14 mouse cellular contexts compared by ENCODE assay signal in the genomic region with DNA sequence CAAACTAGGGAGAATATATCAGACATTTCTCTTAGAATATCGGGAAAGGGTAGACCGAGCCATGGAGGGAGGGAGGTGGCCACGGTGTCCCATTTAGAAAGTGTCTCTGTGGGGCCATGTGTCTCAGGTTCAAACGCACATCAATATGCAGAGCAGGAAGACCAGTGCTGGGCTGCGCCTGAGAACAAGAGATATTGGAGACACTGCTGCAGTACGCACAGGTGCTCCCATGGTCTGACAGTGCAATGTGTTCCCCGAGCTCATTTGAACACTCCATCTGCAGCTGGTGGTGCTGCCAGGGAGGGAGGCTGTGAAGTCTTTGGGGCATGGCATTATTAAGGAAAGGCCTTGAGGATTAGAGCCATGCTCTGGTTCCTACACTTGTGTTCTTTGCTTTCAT.
DNase-seq lines count a peak whose midpoint lies in the region; ATAC-seq lines count a peak whose summit lies in the region.
"Had no signal": no experiment of that assay in that cellular context is flagged by ENCODE, and none has a peak within 500 bp of the region (broad histone marks: within the 10 kb centered on the region; RNA-seq: fewer than 3 reads in every experiment).

No protein-coding gene starts in this region.

- DNase-seq in kidney, adult 11 months, result no peak
- no peak for DNase-seq in hindbrain, embryonic 14.5 days (ENCODE audit: low spot score)
- DNase-seq in thymus, postnatal 4 days, result peak; percentile 65
- DNase-seq in MN1 (ENCODE audit: low spot score), result no peak
- DNase-seq: adrenal gland, postnatal 14 days; cerebellum, postnatal 10 days; heart, postnatal 36 days; liver; right cerebral cortex, postnatal 14 days had no signal

- no peak for ATAC-seq in kidney, embryonic 15.5 days (replicated peaks; ENCODE audit: low FRiP score)
- ATAC-seq in hindbrain, embryonic 14.5 days (ENCODE audit: low FRiP score), result no peak
- peak; percentile 44; the same call in 1 of the 2 replicates for ATAC-seq in neural tube, embryonic 13.5 days (ENCODE audit: low read depth)
- no peak for ATAC-seq in intestine, embryonic 16.5 days

- WGBS in kidney, embryonic 15.5 days, result 79% methylated on average over 7 of the region's 7 CpGs
- WGBS in hindbrain, embryonic 14.5 days, result 57% methylated on average over 7 of the region's 7 CpGs
- 49% methylated on average over 7 of the region's 7 CpGs for WGBS in neural tube, embryonic 13.5 days
- WGBS in intestine, embryonic 16.5 days, result 85% methylated on average over 7 of the region's 7 CpGs

- H3K4me2 ChIP-seq in kidney, embryonic 15.5 days, result no peak overlapping the region
- H3K4me2 ChIP-seq in hindbrain, embryonic 14.5 days (replicated peaks), result no peak overlapping the region
- H3K4me2 ChIP-seq in neural tube, embryonic 13.5 days, result no peak overlapping the region; the same call in 1 of the 2 replicates
- no peak overlapping the region for H3K4me2 ChIP-seq in intestine, embryonic 16.5 days (ENCODE audit: low read depth, low read length)

- no peaks in the 10 kb centered on the region for H3K36me3 ChIP-seq in kidney, embryonic 15.5 days
- no peaks in the 10 kb centered on the region for H3K36me3 ChIP-seq in hindbrain, embryonic 14.5 days (replicated peaks; ENCODE audit: control insufficient read depth, insufficient read depth)
- H3K36me3 ChIP-seq in neural tube, embryonic 13.5 days, result no peaks in the 10 kb centered on the region
- H3K36me3 ChIP-seq in intestine, embryonic 16.5 days (ENCODE audit: control insufficient read depth, insufficient read depth, low read length), result no peaks in the 10 kb centered on the region
- H3K36me3 ChIP-seq: G1E had no signal

- H3K27ac ChIP-seq in kidney, embryonic 15.5 days, result 0 out of 2 replicates have a peak overlapping the region, but pooled peaks have one; percentile 8
- H3K27ac ChIP-seq in hindbrain, embryonic 14.5 days, result peak overlapping the region; percentile 84
- H3K27ac ChIP-seq in neural tube, embryonic 13.5 days (replicated peaks), result peak overlapping the region; percentile 84
- no peak overlapping the region for H3K27ac ChIP-seq in intestine, embryonic 16.5 days (ENCODE audit: low read length)

- no peaks in the 10 kb centered on the region for H3K27me3 ChIP-seq in kidney, embryonic 15.5 days
- H3K27me3 ChIP-seq in hindbrain, embryonic 14.5 days (ENCODE audit: control insufficient read depth, insufficient read depth, low read length), result no peaks in the 10 kb centered on the region
- H3K27me3 ChIP-seq in neural tube, embryonic 13.5 days, result no peaks in the 10 kb centered on the region
- no peaks in the 10 kb centered on the region for H3K27me3 ChIP-seq in intestine, embryonic 16.5 days (replicated peaks; ENCODE audit: control insufficient read depth, insufficient read depth, low read length)
- H3K27me3 ChIP-seq: megakaryocyte, embryonic 14.5 days had no signal

- H3K4me3 ChIP-seq in kidney, embryonic 15.5 days (replicated peaks), result no peak overlapping the region
- H3K4me3 ChIP-seq in hindbrain, embryonic 14.5 days (replicated peaks; ENCODE audit: low read length), result no peak overlapping the region
- no peak overlapping the region for H3K4me3 ChIP-seq in neural tube, embryonic 13.5 days
- H3K4me3 ChIP-seq in intestine, embryonic 16.5 days (ENCODE audit: low read length), result no peak overlapping the region
- H3K4me3 ChIP-seq: megakaryocyte, embryonic 14.5 days had no signal

- H3K9ac ChIP-seq in kidney, embryonic 15.5 days, result no peak overlapping the region
- no peak overlapping the region; the same call in 1 of the 2 replicates for H3K9ac ChIP-seq in hindbrain, embryonic 14.5 days
- H3K9ac ChIP-seq in neural tube, embryonic 13.5 days, result 0 out of 2 replicates have a peak overlapping the region, but pooled peaks have one; percentile 13
- H3K9ac ChIP-seq in intestine, embryonic 16.5 days (ENCODE audit: low read depth, low read length), result no peak overlapping the region

- H3K4me1 ChIP-seq in kidney, embryonic 15.5 days, result peaks cover 28% of the 10 kb centered on the region
- peaks cover 13% of the 10 kb centered on the region for H3K4me1 ChIP-seq in hindbrain, embryonic 14.5 days (replicated peaks; ENCODE audit: control insufficient read depth, insufficient read depth, low read length)
- peaks cover 29% of the 10 kb centered on the region for H3K4me1 ChIP-seq in neural tube, embryonic 13.5 days (replicated peaks)
- peaks cover 1% of the 10 kb centered on the region for H3K4me1 ChIP-seq in intestine, embryonic 16.5 days (ENCODE audit: control insufficient read depth, insufficient read depth, low read length)

- H3K9me3 ChIP-seq in kidney, embryonic 15.5 days (replicated peaks), result no peaks in the 10 kb centered on the region
- H3K9me3 ChIP-seq in hindbrain, embryonic 14.5 days (ENCODE audit: control insufficient read depth, low read length), result no peaks in the 10 kb centered on the region
- H3K9me3 ChIP-seq in neural tube, embryonic 13.5 days, result no peaks in the 10 kb centered on the region
- H3K9me3 ChIP-seq in intestine, embryonic 16.5 days (ENCODE audit: control insufficient read depth, low read length), result no peaks in the 10 kb centered on the region
- H3K9me3 ChIP-seq: G1E; megakaryocyte, embryonic 14.5 days had no signal
